Mouse (Mus musculus) cerebellum, postnatal 4 days (tissue): ENCODE results near the gene Exoc1.

ENCODE experiments used
- DNase-seq, 2 experiments: peaks; one replicate each; pipeline ENCODE4 v3.0.0; 2022; ENCODE audit warnings: low spot score in 2 of 2, mixed read lengths in 1 of 2

Exoc1 gene

GRCm38 (mm10) chr5:76609702-76610370 is 80.7 kb downstream of the Exoc1 start:
- no peak for DNase-seq

- no peak for DNase-seq
Observed at GRCm38 (mm10) chr5:76612867-76613499, 83.9 kb downstream of the Exoc1 start.

GRCm38 (mm10) chr5:76615276-76615675 is 86.2 kb downstream of the Exoc1 start:
- no peak for DNase-seq

- DNase-seq, result no peak
Observed at GRCm38 (mm10) chr5:76616196-76616747, 87.2 kb downstream of the Exoc1 start.

- DNase-seq, result no peak
Observed at GRCm38 (mm10) chr5:76618750-76619149, 89.6 kb downstream of the Exoc1 start.
